Mouse (Mus musculus): ENCODE data around the gene Foxp1.

Gene Foxp1

DNA sequence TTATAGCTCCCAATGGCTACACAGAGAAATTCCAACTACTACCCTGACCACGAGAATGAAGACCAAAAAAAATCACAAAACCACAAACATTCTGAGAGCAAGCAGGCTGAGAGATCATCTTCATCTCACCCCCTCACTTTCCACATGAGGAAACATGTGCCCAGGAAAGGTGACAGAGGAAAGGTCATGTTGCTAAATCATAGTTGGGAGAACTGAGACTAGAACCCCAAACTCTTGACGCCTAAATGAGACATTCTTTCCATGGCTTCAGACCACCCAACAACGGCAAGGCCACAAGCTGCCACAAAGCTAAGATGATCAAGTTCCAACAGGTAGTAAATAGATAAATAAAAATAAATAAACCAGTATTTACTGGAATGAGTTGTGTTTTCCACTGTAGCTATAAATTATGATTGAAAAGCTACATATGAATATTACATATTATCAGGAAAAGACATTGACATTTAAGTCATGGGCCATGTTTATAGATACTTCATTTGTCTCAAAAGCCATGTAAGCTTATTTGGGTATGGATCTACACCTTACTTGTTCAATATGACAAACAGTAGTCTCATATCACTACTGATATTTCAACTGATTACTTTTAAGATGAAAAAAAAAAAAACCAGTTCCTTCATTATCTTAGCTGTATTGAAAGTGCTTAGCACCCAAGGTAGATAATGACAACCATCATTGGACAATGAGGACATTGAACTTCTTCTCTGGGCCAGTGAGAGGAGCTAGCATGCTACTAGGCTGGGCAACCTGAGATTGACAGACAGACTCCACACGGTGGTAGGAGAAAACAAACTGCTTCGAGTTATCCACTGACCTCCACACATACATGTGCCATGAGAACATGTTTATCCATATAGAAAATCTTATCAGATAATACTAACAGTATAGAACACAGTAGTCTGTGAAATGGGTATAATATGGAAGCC is 476.4 kb downstream of the Foxp1 start:
- no peak for DNase-seq (ENCODE audit: low read depth)

DNA sequence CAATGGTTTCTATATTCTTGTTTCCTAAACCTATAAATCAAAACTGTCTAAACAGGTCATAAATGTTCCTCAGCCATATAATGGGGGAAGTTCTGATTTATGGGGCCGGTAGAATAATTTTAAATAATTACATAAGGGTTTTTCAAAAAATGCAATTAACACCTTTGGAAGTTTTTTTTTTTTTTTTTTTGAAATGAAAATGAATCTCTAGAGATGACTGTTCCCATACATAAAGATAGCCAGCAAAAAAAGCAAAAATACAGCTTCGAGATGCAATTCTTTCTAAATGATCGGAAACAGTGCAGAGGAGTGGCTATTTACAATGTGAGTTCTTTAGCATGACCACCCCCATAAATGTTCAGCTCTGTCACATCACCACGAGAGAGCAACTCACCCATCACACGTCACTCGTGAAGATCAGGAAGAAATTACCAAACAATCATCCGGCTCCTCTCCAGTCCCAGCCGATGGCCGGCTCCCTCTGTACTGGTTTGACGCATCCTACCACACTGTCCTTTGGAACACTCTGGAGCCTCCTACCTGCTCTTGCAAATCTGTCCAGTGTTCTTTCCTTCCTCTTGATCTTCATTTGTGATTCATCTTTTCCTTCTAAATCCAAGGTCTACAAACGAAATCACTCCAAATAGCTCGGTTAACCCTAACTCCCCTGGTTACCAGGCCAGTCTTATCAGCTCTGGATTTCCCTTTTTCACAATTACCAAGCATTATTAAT is 478.4 kb downstream of the Foxp1 start:
- no peak for DNase-seq (ENCODE audit: low read depth)

DNA sequence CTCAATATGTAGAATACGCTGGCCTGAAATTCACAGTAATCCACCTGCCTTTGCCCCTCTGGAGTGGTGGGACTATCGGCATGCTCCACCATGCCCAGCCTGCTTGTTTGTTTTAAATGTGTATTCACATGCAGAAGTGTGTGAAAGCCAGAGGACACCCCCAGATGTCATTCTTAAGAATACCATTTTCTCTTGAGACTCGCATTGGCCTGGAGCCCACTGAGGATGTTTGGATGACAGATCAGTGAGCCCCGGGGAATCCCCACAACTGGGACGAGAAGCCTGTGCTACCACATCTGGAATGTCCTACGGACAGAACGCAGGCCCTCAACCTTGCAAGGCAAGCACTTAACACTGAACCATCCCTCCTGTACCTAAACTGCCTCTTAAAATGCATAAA is 479.3 kb downstream of the Foxp1 start:
- DNase-seq (ENCODE audit: low read depth): no peak

DNA sequence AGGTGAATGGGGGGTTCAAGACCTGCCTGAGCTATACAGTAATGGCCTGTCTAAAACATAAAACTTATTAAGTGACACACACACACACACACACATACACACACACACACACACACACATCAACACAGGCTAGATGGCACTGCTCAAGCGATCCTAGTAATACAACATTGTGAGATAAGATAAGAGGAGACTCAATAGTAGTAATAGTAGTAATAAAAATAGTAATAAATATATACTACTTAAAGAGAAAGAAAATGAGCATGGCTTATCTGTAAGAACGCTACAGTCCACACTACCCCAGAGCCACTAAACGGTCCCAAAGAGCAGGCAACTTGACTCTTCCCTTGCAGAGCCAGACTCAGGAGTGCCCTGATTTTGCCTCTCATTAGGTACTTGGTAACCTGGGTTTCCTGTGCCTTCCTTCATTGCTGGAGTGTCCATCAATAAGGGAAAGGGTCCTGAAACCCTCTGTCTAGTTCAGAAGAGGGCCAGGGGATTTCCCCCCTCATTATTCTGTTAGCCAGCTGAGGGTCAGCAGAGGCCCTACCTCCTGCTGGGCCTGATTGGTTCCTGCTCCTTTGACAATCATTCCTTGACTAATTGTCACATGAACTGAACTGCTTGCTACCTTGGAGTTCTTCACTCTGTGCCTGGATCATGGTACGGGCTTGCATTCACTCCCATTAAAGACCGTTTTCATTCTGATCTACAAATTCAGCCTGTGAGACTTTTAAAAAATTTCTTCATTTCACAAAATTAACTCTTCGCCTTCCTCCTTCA is 480.2 kb downstream of the Foxp1 start:
- no peak for DNase-seq (ENCODE audit: low read depth)

DNA sequence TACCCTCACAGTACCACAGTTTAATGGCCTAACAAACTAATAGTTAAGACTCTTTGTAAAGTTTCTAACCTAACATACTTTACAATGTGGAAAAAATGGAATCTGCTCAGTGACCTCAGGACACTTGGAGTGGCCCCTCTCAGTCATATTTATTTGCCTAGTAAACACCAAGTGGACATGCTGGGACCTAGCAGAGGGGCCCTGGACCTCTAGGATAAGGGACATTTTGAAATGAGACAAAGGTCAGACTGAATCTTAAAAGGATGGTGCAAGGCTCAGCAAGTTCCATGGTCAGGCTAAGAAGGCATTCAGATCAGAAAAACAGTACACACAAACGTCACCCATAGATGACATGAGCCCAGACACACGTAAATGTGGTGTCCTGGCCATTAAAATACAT is 483.5 kb downstream of the Foxp1 start:
- DNase-seq (ENCODE audit: low read depth): no peak

DNA sequence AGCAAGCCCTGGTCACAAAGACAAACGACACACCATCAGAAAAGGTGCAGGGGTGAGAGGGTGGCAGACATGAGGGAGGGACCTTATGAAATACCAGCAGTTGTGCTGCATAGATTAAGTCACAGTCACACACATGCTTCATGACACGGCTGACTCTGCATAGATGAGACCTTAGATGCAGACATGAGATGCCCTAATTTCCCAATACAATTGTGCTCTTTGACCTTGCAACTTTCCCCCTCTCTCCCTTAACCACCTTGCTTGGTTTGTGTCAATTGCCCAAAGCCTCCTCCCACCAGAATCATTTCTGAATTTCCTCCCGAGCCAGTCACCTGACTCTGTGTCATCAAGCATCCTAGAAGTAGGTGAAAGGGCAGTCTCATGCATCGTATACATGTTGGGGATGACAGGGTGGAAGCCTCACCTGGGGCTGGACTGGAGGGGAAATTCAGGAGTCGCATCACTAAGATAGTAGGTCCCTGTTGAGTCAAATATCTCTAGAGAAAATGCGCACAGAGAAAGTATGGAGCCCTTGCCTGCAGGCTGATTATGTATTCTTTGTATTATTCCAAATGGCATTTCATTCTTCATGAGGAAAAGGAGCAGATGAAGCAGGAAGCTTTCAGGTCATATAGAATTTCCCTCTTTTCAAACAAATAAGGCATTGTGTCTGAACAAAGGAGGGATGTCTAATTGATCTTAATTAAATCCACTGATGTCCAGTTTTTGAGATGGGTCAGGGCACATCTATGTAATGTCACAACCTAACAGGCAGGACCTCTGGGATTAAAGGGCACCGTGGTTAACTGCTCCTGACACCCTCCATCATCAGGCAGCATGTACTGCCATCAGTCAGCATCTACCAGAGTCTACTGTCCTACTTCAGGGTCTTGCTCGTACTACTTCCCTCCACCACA is 486.8 kb downstream of the Foxp1 start:
- no peak for DNase-seq (ENCODE audit: low read depth)

DNA sequence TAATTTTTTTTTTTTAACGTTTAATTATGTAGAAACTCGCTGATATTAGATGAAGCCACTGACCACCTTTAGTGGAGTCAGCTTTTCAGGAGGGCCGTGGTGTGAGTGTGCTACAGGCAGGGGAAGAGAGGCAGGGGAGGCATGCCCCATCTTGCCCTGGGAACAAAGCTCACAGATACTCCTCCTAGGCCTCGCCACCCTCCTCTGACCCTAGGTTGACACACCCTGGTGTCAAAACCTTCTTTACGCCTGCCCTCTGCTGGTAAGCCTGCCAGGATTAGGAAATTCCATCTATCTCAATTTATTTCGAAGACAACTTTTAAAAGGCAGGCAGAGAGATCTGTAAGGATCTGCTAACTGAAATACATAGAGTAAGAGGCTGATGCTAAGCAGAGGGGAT is 489.5 kb downstream of the Foxp1 start:
- no peak for DNase-seq (ENCODE audit: low read depth)

DNA sequence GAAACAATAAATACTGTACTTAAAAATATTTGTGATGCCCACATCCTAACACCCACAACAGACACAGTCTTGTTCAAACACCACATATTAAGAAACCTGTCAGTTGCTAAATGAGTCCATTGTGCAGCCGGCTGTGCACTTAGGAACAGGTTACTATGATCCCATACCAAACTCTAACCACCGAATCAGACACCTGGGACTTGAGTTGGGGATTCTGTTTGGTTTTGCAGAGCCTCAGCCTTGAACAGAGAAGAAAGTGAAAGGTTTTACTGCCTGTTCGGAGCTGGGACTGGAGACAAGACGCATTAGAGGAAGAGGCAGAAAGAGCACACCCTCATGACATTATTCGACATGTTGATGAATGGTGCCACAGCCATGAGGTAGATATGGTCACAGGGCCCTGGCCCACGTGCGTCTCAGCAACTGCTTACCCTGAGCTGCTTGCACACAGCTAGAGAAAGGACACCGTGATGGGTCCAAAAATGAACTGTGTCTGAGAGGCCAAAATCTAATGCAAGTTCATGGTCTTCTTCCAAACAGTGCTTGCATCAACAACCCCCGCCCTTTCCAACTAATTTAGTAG is 491.1 kb downstream of the Foxp1 start:
- peak; percentile 63 for DNase-seq (ENCODE audit: low read depth)

DNA sequence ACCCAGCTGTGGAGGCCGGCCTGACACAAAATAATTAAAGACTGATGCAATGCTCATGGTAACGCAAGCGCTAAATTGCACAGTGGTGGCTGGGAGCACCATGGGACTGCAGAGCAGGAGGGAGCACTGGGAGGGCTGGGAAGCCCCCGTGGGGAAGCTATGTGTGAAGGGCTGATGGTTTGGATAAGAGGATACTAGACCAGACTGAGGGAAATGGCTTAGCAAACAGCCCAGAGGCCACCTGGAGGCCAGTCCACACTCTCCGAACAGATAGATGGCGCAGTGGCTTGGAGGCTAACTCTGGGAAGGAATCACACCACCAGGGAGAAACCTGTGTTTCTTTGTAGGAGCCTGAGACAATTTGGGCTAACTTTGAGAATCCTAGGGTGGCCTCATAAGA is 492.3 kb downstream of the Foxp1 start:
- DNase-seq (ENCODE audit: low read depth): no peak

DNA sequence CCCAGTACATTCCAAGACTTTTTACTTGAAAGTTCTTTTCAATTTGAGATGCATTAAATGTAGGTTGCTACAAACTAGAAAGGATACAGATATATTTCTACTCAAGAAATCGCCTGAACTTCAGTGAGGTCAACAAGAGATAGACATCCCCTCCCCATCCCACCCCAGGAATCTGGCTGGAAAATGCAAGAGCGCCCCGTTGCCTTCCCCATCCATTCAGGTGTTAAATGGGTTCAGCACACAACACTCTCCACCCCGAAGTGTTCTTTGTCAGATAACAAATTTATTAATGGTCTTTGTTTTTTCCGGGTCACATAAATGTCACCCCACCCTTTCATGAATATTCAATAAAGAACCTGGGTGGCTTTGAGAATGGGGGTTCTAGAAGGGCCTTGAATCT is 493.1 kb downstream of the Foxp1 start:
- no peak for DNase-seq (ENCODE audit: low read depth)

DNA sequence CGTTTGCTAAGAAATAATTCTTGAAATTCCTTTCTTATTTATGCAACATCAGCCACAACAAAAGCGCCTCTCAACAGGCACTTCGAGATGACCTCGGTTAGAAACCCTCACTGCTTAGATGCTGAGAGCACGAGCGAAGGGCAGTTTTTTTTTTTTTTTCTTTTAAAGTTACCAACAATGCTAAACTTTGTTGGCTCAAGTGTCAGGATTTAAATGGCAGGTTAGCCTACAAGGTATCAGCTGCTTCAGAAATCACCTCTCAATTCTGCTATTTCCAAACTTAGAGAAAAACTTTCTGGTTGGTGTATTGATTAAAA is 493.6 kb downstream of the Foxp1 start:
- DNase-seq (ENCODE audit: low read depth): no peak

DNA sequence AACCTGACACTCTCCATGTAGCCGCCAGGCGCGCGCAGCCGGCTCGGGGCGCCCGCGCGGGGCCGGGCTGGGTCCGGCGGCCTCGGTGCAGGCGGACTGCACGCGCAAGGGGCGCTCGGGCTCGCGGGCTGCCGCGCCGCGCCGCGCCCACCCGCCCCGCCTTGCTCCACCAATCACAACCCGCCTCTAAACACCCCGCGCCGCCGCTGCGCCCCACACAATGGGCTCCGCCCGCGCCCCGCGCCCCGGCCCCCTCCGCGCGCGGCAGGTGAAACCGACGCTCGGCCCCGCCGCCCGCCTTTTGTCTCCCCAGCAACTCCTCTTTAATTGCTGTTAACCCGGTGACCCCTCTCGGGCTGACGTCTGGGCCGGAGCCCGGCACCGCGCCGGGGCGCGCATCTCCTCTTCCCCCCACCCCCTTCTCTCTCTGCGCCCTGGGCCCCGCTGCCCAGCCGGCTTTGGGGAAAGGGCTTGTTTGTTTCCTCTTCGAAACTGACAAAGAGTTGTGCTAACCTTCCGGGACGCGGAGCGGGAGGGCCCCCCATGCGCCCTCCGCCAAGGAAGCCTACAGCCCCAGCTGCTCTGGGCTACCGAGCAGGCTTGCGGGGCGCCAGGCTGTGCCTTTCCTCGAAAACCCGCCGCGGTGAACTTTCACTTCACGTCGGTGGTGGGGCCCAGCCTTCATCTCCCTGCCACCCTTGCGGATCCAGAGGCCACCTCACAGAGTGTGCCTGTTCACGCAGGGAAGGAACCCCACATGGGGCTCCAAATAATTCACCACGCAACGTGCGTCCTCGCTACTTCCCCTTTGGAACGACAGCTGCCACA is 494.1 kb downstream of the Foxp1 start:
- DNase-seq (ENCODE audit: low read depth): peak; percentile 64

DNA sequence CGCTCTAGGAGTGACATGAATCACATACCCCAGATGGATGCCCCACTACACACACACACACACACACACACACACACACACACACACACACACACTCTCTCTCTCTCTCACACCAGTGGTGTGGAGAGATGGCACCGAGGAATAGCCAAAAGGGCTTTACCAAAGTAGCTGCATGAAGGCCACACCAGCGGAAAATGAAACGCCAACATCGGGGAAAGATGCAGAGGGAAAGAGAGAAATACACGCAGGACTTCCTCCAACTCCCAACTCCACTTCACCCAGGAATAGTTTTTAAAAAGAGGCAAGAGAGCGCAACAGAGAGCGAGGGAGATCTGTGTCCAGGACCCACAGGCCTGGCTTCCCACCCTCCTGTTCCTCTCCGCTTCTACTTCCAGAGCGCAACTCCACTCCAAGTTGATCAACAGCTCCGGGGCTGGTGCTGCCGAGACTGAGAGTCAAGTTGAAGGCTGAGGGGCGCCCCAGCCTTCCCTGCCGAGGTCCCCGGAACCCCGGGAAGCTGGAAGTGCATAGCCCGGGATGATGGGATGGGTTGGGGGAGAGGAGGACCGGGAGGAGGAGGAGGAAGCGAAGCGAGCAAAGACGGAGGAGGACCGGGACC is 494.9 kb downstream of the Foxp1 start:
- peak; percentile 63 for DNase-seq (ENCODE audit: low read depth)

DNA sequence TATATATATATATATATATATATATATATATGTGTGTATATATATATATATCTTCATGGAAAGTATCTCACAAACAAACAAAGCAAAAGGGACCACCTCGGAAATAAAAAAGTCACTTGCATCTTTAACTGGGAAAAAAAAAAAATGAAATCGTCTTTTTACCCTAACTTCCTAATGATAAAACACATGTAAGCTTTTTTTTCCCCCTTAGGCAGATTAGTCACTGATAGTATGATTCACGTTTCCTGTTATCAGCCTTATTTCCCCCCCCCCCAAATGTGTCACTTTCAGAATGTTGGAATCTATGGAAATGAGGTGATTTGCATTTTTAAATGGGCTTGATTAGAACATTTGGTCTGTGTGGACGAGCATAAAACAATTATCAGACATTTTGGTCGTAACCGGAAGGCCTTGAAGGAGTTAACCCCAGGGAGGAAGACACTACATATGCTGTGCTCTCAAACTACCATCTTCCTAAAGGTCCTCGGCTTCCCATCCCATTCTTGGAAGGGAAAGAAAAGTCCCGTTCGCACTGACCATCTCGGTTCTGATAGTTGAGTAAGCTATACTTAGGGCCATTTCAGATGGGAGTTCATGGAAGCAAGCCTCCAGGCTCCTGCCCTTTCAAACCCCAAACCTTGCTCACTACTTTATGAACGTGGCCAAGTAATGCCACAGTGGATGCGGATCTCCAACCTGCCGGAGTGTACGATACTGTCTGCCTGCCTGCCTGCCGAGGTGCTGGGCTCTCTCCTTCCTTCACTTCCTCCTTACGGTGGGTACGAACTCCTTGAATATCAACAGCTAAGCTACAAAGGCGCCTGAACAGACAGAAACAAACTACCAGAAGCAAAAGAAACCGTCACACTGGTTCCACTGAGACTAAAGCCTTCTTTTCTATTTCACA is 495.6 kb downstream of the Foxp1 start:
- peak; percentile 67 for DNase-seq (ENCODE audit: low read depth)

DNA sequence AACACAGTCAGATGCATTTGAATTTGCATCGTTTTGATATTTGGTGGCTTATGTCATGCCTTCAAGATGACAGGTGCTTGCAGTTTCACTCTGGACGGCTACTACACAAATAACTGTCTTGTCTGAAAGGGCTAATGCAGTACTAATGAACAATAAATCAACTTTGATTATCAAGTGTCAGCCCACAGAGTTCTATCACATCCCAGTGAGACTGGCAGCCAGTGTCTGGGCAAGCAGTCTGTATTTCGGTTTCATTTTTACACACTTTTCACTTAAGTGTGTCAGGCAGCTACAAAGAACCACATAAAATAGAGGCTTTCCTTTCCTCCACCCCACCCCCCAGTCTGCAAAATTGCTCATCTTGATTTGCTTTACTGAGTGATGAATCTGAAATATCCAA is 496.5 kb downstream of the Foxp1 start:
- peak; percentile 86 for DNase-seq (ENCODE audit: low read depth)

DNA sequence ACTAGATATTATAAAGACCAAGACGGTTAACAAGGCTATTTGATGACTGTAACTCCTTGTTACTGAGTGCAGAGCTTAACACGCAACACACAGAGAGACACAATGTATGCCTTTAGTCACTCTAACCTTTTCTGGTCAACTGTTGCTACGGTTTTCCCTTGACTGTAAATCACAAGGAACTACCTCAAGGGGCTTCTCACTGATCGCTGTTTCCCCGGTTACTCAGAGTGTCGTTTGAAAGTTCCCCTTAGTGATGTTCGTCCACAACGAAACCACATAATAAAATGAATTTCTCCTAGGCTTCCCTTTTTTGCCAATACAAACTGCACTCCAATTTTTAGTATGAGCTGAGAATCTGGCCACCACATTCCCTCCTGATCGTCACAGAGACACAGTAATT is 497.9 kb downstream of the Foxp1 start:
- DNase-seq (ENCODE audit: low read depth): no peak

DNA sequence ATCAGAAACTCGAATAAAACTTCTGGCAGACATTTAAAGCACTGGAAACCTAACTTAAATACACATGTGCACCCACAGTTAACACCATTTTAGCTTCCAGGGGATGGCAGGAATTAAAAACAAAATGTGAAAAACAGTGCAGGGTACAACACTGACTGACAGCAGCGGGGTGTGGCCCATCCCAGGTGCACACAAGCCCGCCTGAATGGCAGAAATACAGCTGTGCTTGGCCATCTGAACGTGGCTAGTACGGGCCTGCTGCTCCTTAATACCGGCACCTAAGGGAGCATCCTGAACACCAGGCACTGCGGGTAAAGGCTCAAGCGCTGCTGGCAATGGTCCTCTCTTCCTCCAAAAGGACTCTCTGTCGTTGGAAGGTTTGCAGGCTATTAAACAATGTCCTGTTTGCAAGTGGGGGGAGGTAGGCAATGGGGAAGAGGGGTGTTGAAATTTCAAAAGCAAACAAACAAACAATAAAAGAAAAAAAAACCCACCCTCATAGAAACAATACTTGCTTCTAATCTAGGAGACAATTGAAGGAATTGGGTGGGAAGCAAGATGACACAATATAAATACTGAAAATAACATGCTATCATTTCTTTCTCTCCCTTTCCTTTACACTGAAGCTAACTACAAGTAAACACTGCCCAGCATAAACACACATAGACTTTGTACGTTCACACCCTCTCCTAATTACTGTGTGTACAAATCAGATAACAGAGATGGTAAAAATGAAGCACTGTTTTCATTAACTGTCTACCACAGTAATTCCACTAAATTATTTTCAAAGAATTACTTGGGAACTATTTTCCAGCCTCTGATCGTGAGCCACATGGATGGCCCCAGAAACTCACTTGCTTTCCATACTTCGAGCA is 501.7 kb downstream of the Foxp1 start:
- DNase-seq (ENCODE audit: low read depth): no peak

DNA sequence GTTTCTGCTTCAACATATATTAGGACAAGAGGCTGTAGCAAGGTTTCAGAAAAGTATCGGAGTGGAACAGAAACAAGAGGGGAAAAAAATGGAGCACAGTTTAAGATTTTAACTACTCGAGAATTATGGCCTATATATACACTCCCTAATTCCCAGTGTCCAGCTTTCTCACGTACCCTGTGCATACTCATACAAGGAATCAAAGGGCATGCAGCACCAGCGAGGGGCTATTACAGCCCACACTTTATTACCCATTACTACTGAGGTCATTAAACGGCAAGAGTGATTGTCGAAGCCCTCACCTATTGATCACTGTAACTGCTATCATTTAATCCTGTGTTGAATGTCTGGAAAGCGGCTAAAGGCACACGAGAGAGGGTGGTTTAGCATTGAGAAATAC is 502.8 kb downstream of the Foxp1 start:
- DNase-seq (ENCODE audit: low read depth): no peak
